Mouse (Mus musculus) left cerebral cortex, postnatal 25 days (tissue): ENCODE results near the gene Ror1. TPM values are rescaled to one million over a fixed set of nuclear protein-coding genes. Genes with fewer than 3 reads are reported as not detected.

Experiments
- DNase-seq, 2 experiments: peaks; one replicate each; pipeline ENCODE4 v3.0.0; 2022; ENCODE audit warnings: low spot score in 2 of 2, mixed read lengths in 1 of 2
- intact Hi-C: fragments of 180-260 bp; cut with DNase I; formaldehyde crosslinking; loops from one replicate; pipeline ENCODE4 v1.15.1; 2025
- total RNA-seq, 2 experiments: library from RNA; stranded (reverse); gene quantifications; 2 replicates each; pipeline ENCODE4 v1.2.3; 2021

The Ror1 gene
- total RNA-seq, 2 experiments from 2014 or later: 0.69 to 1.0 TPM

GRCm38 (mm10) chr4:100351797-100352290, 256.3 kb downstream of the Ror1 start:
- intact Hi-C loops: no loop called here
- no peak for DNase-seq

GRCm38 (mm10) chr4:100355566-100355965, 260.0 kb downstream of the Ror1 start:
- no peak for DNase-seq
- intact Hi-C loops: no loop called here

GRCm38 (mm10) chr4:100357881-100358589, 262.4 kb downstream of the Ror1 start:
- peak; percentile 11 to 19 for DNase-seq
- intact Hi-C loops: no loop called here

DNA sequence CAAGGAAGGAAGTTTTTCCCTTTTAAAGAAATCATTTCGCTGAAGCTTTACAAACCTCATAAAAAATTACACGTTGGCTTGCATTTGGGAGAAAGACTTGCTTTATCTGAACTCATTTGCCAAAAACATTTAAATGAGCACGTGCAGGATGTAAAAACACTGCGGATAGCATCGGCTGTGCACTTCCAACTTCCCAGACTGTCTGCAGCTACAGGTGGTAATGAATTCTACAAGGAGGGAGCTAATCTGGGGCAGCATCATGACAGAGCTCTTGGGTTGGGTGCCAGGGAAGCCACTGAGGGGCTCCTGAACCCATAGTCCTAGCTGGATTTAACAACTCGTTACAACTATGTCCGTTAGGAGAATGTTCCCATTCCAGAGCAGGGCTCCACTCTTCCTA, 268.1 kb downstream of the Ror1 start:
- DNase-seq: no peak
- intact Hi-C loops: no loop called here

DNA sequence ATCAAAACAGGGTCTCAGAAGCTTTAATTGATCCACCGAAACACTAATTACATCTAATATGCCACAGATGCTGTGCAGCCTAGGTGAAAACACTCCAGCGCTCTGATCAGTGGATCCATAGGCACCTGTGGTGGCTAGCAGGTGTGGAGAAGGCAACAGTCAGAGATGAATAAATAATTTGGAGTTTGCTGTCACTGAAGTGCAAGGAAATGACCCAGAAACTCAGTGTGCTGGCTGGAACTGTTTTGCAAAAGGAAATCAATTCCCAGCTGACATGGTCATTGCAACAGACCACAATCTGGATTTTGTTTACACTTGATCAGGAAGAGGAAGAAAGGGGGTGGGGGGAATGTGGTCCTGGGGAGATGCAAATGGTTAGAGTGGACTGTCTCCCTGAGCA, 273.1 kb downstream of the Ror1 start:
- DNase-seq: no peak
- intact Hi-C loops: no loop called here

DNA sequence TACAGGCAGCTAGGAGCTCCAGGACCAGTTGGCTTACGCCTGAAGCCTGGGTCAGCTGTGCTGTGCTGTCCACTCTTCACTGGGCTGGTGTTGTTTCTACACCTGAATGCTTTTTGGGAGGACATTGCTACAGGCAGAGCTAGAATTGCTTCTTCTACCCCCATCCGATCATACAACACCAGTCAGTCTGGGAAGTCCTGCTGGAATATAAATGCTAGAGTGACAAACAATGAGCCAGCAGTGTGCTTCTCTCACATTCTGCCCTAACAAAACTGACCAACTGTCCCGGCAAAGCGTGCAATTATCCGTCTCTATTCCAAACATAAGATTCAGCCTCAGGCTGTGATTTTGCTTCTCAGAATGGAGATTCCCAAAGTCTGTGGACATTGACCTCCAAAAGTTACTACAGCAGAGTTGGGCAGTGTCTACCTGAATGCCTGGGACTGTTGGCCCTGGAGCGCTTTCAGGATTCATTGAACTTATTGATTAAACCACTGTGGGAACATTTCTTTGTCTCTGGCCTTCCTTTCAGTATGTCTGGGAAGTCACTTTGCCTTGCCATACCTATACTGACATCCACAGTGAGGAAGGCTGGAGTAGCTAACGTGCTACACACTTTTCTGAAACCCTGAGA, 274.1 kb downstream of the Ror1 start:
- intact Hi-C loops: no loop called here
- no peak for DNase-seq

DNA sequence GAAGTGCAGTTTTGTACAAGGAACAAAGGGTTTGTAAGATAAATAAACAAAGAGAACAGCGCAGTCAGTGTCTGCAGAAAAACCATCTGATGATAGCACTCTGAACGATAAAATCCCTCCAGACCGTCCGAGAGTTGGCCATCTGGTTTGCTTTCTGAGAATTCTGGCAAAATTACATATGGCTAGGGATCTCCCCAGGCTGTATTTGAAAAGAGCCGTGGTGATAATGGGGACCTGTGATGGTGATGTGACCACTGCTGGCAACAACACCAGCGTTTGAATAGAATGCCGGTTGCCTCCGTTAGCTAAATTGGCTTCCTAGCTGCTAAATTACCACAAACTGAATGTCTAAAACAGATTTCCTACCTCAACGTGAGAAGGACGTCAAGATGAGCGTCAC, 277.2 kb downstream of the Ror1 start:
- intact Hi-C loops: no loop called here
- DNase-seq: no peak

- intact Hi-C loops: no loop called here
- DNase-seq: no peak
These were observed 278.2 kb downstream of the Ror1 start for GRCm38 (mm10) chr4:100373780-100374179.

DNA sequence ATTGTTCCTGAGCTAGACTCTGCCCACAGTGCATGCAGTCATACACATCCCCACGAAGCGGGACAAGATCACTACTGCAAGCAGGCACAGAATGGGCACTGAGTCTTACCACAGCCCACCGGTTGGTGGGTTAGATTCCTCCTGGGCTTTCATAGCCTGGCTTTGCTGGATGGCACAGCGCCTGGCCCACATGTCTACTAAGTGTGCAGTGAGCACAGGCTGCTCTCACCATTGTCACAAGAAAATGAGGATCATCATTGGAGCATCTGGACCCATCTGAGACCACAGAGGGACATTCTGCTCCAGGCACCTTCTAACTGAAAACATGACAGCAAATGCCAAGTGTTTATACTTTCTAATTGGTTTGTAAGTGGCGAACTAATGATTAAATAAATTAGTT, 279.7 kb downstream of the Ror1 start:
- DNase-seq: no peak
- intact Hi-C loops: no loop called here

DNA sequence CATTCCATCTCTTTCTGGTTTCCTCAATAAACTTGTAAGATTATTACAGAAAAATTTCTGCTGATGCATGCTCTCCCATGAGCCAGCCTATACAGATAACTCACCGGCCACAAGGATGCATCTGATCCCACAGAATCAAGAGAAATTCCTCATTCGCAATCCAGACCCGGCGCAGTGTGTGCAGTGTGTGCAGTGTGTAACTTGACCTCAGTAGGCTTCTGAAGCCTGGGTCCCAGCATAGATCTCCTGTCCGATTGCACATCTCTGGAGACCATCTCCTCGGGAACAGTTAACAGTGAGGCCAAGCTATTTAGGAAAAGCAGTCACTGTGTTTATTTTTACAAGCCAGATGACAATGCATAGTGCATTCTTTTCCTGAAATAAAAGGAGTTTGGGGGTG, 280.6 kb downstream of the Ror1 start:
- intact Hi-C loops: no loop called here
- DNase-seq: no peak

DNA sequence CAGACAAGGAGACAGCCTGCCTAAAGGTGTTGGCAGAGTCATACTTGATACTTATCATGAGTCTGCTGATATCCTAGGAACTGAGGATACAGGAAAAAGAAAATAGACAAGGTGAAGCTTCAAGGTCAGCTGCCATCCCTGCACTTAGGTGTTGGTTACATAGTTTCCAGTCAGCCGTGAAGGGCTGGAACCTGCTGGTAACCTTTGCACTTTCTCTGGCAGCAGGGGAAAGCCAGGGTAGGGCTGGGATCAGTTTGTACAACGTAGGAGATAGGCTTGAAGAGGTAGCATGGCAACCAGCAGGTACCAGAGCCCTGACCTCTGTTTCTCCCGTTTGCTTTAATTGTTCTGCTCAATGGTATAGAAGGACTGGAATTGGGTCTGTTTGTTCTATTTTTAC, 281.6 kb downstream of the Ror1 start:
- no peak for DNase-seq
- intact Hi-C loops: no loop called here

- intact Hi-C loops: no loop called here
- DNase-seq: no peak
These were observed 282.4 kb downstream of the Ror1 start for GRCm38 (mm10) chr4:100377996-100378395.

DNA sequence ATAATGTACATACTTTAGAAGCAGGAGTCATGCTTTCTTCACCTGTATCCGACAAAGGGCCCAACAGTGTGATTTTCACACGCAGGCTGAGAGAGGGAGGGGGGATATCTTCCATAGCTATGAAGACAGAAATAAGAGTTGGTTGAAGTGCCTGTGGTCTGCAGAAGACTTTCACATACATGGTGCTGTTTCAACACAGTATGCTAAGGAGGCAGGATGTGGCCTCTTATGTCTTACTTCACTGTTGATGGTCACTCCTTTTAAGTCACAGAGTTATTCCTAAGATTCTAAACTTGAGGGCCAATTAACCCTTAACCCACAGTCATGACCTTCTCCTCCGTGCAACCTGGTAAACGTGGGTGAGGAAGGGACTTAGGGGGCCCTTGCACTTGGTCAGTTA, 286.2 kb downstream of the Ror1 start:
- no peak for DNase-seq
- intact Hi-C loops: no loop called here

DNA sequence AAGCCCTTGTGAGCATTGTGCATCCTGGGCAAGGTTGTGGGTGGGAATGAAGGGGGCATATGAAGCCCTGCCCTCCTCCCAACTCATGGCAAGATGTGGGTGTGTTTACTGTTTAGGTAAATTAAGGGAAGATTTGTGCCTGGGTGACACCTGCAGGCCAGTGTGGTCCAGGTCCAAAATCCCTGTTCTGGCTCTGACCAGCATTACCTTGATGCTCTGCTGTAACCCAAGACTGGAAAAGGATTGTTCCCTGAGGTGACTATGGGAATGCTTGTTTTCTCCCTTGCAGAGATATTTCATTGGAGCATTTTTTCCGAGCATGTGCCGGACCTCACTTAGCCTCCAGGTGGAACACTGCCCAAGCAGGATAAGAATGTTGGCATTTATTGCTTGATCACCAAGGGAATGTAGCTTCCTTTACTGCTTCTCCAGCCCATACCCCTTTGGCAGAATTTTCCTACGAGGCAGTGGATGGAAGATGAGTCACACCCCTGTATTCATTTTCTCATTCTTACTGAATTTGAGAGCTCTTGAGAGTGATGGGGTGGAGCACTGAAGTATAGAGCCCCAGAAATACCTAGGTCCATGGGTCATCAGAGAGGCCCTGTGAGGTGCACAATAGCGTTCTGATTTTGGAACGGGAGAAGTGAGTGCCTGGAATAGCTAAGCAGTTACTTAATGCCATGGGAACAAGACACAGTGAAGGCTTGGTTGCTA, 290.8 kb downstream of the Ror1 start:
- intact Hi-C loops: no loop called here
- no peak for DNase-seq

GRCm38 (mm10) chr4:100390436-100390835, 294.8 kb downstream of the Ror1 start:
- intact Hi-C loops: no loop called here

DNA sequence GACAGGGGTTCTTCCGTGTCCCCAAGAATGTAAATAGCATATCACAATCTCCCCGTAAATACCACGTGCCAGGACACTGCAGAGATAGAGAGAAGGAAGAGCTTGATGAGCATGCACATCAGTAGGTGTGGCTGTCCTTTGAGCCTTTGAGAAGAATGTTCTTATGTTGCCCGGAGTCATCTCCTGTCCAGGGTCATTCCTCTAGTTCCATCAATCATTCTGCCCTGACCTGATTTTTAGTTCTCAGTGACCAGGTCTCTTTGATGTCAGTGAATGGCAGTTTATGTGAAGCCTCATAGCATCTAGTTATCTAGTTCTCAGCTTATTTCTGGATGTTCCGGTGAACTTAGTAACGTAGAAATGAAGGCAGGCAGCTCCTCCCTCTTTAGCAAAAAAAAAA, 295.4 kb downstream of the Ror1 start:
- DNase-seq: no peak
- intact Hi-C loops: no loop called here

More at GRCm38 (mm10) chr4:100390436-100390835, 294.8 kb downstream of the Ror1 start:
- no peak for DNase-seq

DNA sequence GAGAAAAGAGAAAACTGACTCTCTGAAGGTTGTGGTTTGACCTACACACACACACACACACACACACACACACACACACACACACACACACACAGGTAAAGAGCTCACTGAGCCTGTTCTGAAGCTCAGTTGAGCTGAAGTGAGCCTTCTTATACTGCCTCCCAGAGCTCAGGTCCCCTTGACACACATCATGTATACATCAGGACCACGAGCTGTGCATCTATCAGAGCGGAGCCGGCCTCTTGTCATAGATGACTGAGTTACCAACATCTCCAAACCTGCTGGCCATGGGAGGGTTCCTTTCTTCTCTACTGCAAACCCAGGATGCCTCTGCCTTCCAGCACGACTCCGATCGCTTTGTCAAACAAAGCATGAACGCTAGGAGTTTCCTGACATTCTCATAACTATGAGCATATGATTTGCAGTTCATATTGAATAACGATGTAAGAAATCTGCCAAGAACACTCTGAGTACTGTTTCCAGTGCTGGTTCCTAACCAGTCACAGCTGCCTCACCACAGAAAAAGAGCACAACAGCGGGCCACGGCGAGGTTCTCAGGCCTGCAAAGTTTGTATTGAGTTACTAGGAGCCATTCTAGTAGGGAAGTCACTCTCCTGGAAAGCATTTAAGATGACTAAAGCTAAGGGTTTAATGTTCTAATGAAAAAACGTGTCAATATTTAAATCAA, 297.9 kb downstream of the Ror1 start:
- DNase-seq: no peak

GRCm38 (mm10) chr4:100395407-100395806, 299.8 kb downstream of the Ror1 start:
- intact Hi-C loops: no loop called here
- no peak for DNase-seq

More for the DNA sequence above, 297.9 kb downstream of the Ror1 start:
- intact Hi-C loops: no loop called here

- intact Hi-C loops: no loop called here
These were observed 302.5 kb downstream of the Ror1 start for GRCm38 (mm10) chr4:100398079-100398478.

GRCm38 (mm10) chr4:100401078-100401477, 305.5 kb downstream of the Ror1 start:
- intact Hi-C loops: no loop called here
- DNase-seq: no peak

More at GRCm38 (mm10) chr4:100398079-100398478, 302.5 kb downstream of the Ror1 start:
- DNase-seq: no peak
